Comparison of ENCODE assay signal across 17 mouse cellular contexts in the genomic region with DNA sequence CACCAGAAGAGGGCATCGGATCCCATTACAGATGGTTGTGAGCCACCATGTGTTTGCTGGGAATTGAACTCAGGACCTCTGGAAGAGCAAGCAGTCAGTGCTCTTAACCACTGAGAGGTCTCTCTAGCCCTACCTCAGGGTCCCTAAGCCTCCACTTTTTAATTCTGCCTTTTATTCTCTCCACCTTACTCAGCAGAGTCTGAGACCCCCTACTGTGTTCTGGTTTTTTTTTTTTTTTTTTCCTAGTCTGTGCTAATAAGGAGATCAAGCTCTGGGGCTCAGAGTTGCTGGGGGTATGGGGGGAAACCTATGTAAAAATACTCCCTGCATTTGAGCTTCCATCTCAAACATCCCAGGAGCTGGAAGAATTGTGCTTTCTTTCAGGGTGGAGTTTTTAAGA. TPM values are rescaled to one million over a fixed set of nuclear protein-coding genes. Genes with fewer than 3 reads are reported as not detected.
DNase-seq lines count a peak whose midpoint lies in the region; ATAC-seq and TF ChIP-seq lines count a peak whose summit lies in the region.
"Had no signal": no experiment of that assay in that cellular context is flagged by ENCODE, and none has a peak within 500 bp of the region (broad histone marks: within the 10 kb centered on the region; RNA-seq: fewer than 3 reads in every experiment).

No protein-coding gene starts in this region.

- H3K79me2 ChIP-seq in heart, adult 2 months (replicated peaks; ENCODE audit: control insufficient read depth, insufficient read depth, low read length) = no peaks in the 10 kb centered on the region
- H3K79me2 ChIP-seq in macrophage (ENCODE audit: inconsistent target) = peaks cover 91% of the 10 kb centered on the region

- no peaks in the 10 kb centered on the region for H3K9me3 ChIP-seq in heart, embryonic 12.5 days (replicated peaks)
- H3K9me3 ChIP-seq in kidney, embryonic 15.5 days (replicated peaks) = no peaks in the 10 kb centered on the region
- H3K9me3 ChIP-seq in kidney, embryonic 14.5 days (ENCODE audit: control insufficient read depth, low read length) = no peaks in the 10 kb centered on the region
- H3K9me3 ChIP-seq in E14TG2a.4 (ENCODE audit: low read length) = no peaks in the 10 kb centered on the region
- H3K9me3 ChIP-seq: forebrain, embryonic 15.5 days; hindbrain, embryonic 13.5 days; liver, embryonic 13.5 days had no signal

- no peak for TF ChIP-seq POLR2A in heart, adult 2 months (IDR thresholded peaks at IDR 0.05; ENCODE audit: insufficient read depth, low read depth, low read length)

- H3K27ac ChIP-seq in heart, adult 2 months = peak overlapping the region; percentile 75
- no peak overlapping the region for H3K27ac ChIP-seq in heart, embryonic 12.5 days (ENCODE audit: poor library complexity, severe bottlenecking)
- H3K27ac ChIP-seq in kidney, embryonic 15.5 days = peak overlapping the region; percentile 94
- no peak overlapping the region for H3K27ac ChIP-seq in kidney, embryonic 14.5 days (ENCODE audit: low read depth, low read length)
- peak overlapping the region; percentile 19; the same call in 1 of the 2 replicates for H3K27ac ChIP-seq in macrophage

- no peak for TF ChIP-seq EP300 in heart, adult 2 months (IDR thresholded peaks at IDR 0.05; ENCODE audit: insufficient read depth, low read depth, low read length)

- DNase-seq in heart, adult 2 months = no peak
- DNase-seq in left cerebral cortex, postnatal 36 days (ENCODE audit: low spot score in 2 of 2) = no peak
- DNase-seq in left cerebral cortex, postnatal 14 days (ENCODE audit: low spot score in 2 of 2) = no peak
- DNase-seq: liver, embryonic 13.5 days; spleen, adult 18-20 months had no signal

- ATAC-seq in heart, embryonic 12.5 days (ENCODE audit: insufficient number of reproducible peaks, low FRiP score) = no peak
- ATAC-seq in kidney, embryonic 15.5 days (replicated peaks; ENCODE audit: low FRiP score) = no peak
- ATAC-seq in kidney, embryonic 14.5 days (ENCODE audit: low FRiP score, low TSS enrichment) = no peak

- TF ChIP-seq CTCF in heart, adult 2 months (IDR thresholded peaks at IDR 0.05) = no peak
- TF ChIP-seq CTCF in E14TG2a.4 (conservative IDR thresholded peaks at IDR 0.05; ENCODE audit: low read length) = no peak

- peaks cover 39% of the 10 kb centered on the region for H3K4me1 ChIP-seq in heart, adult 2 months (ENCODE audit: control insufficient read depth, insufficient read depth, low read length)
- peaks cover 89% of the 10 kb centered on the region for H3K4me1 ChIP-seq in heart, embryonic 12.5 days (replicated peaks)
- peaks cover 82% of the 10 kb centered on the region for H3K4me1 ChIP-seq in kidney, embryonic 15.5 days
- H3K4me1 ChIP-seq in kidney, embryonic 14.5 days (ENCODE audit: control insufficient read depth, insufficient read depth, low read length) = peaks cover 62% of the 10 kb centered on the region
- H3K4me1 ChIP-seq in E14TG2a.4 (replicated peaks; ENCODE audit: low read depth, low read length) = peaks cover 92% of the 10 kb centered on the region

- H3K27me3 ChIP-seq in heart, adult 2 months (ENCODE audit: control insufficient read depth, insufficient read depth, low read length) = no peaks in the 10 kb centered on the region
- H3K27me3 ChIP-seq in heart, embryonic 12.5 days (replicated peaks) = no peaks in the 10 kb centered on the region
- no peaks in the 10 kb centered on the region for H3K27me3 ChIP-seq in kidney, embryonic 15.5 days
- no peaks in the 10 kb centered on the region for H3K27me3 ChIP-seq in kidney, embryonic 14.5 days (ENCODE audit: control insufficient read depth, insufficient read depth, low read length)
- no peaks in the 10 kb centered on the region for H3K27me3 ChIP-seq in E14TG2a.4 (ENCODE audit: insufficient read depth, low read length)
- H3K27me3 ChIP-seq: CH12.LX; forebrain, embryonic 15.5 days; hindbrain, embryonic 13.5 days; liver, embryonic 13.5 days; Patski had no signal

- H3K36me3 ChIP-seq in heart, adult 2 months (ENCODE audit: control insufficient read depth, insufficient read depth, low read length) = peaks cover 6% of the 10 kb centered on the region; the same call in 1 of the 2 replicates
- H3K36me3 ChIP-seq in heart, embryonic 12.5 days = peaks cover 42% of the 10 kb centered on the region
- H3K36me3 ChIP-seq in kidney, embryonic 15.5 days = peaks cover 30% of the 10 kb centered on the region
- peaks cover 24% of the 10 kb centered on the region for H3K36me3 ChIP-seq in kidney, embryonic 14.5 days (ENCODE audit: control insufficient read depth, insufficient read depth, low read length)
- H3K36me3 ChIP-seq in E14TG2a.4 (ENCODE audit: insufficient read depth, low read length) (peaks cover 55% of the 10 kb centered on the region), macrophage (ENCODE audit: inconsistent target) (peaks cover 6% of the 10 kb centered on the region; the same call in 1 of the 2 replicates)
- H3K36me3 ChIP-seq: forebrain, embryonic 15.5 days; liver, embryonic 13.5 days had no signal

- no peak overlapping the region for H3K4me3 ChIP-seq in heart, adult 2 months
- H3K4me3 ChIP-seq in heart, embryonic 12.5 days = no peak overlapping the region
- H3K4me3 ChIP-seq in kidney, embryonic 15.5 days (replicated peaks) = no peak overlapping the region
- no peak overlapping the region for H3K4me3 ChIP-seq in kidney, embryonic 14.5 days (ENCODE audit: low read length)
- peak overlapping the region; percentile 49 for H3K4me3 ChIP-seq in E14TG2a.4 (replicated peaks; ENCODE audit: low read length)
- H3K4me3 ChIP-seq in macrophage (ENCODE audit: inconsistent target) = no peak overlapping the region
- H3K4me3 ChIP-seq: forebrain, embryonic 15.5 days; hindbrain, embryonic 13.5 days; liver, embryonic 13.5 days had no signal

- H3K4me2 ChIP-seq in heart, embryonic 12.5 days = no peak overlapping the region
- no peak overlapping the region for H3K4me2 ChIP-seq in kidney, embryonic 15.5 days
- H3K4me2 ChIP-seq in kidney, embryonic 14.5 days (replicated peaks; ENCODE audit: low read depth, low read length) = no peak overlapping the region
- H3K4me2 ChIP-seq: forebrain, embryonic 15.5 days; hindbrain, embryonic 13.5 days; liver, embryonic 13.5 days had no signal

- no peak overlapping the region for H3K9ac ChIP-seq in heart, adult 2 months (ENCODE audit: low read depth, low read length)
- no peak overlapping the region for H3K9ac ChIP-seq in heart, embryonic 12.5 days
- no peak overlapping the region for H3K9ac ChIP-seq in kidney, embryonic 15.5 days
- no peak overlapping the region for H3K9ac ChIP-seq in kidney, embryonic 14.5 days (ENCODE audit: low read depth, low read length)
- H3K9ac ChIP-seq: liver, embryonic 13.5 days had no signal

- intact Hi-C loops in heart, adult 2 months (cut with DNase I) = no loop called here
- intact Hi-C loops in left cerebral cortex, postnatal 36 days (cut with DNase I) = no loop called here
- intact Hi-C loops in left cerebral cortex, postnatal 14 days (cut with DNase I) = no loop called here

- 91% methylated on average over 1 of the region's 1 CpGs for WGBS in heart, adult 2 months
- WGBS in heart, embryonic 12.5 days = 80% methylated on average over 1 of the region's 1 CpGs
- 86% methylated on average over 1 of the region's 1 CpGs for WGBS in kidney, embryonic 15.5 days
- WGBS in kidney, embryonic 14.5 days = 90% methylated on average over 1 of the region's 1 CpGs
- 73% methylated on average over 1 of the region's 1 CpGs for WGBS in macrophage (ENCODE audit: missing documents)

RNA-seq across cellular contexts. Expression of gene Rara, which starts 24.5 kb away (rescaled TPM):
- total RNA-seq in heart, adult 2 months (2021) = 10 to 100 TPM; 10.1 to 12.8 TPM
- polyA plus RNA-seq in heart, adult 2 months (2012; rRNA removed) = 7.1 and 10.9 TPM in 2 replicates
- 33.8 and 35.1 TPM in 2 replicates for polyA plus RNA-seq in heart, embryonic 12.5 days (2016; fragmentation: Nextera tagmentation; extraction: Ambion mirVana)
- 29.3 and 32.1 TPM in 2 replicates for polyA plus RNA-seq in kidney, embryonic 15.5 days (2015; fragmentation: Nextera tagmentation; extraction: Ambion mirVana)
- polyA plus RNA-seq in kidney, embryonic 14.5 days (2014; fragmentation: Nextera tagmentation; extraction: Ambion mirVana) = 27.7 and 36.7 TPM in 2 replicates
- 10 to 100 TPM in 20 of 26 experiments, 1 to 10 TPM in 6; 7.0 to 27.6 (median 17.2) TPM for total RNA-seq in macrophage (2018; cell fraction: chromatin; rRNA removed)
- 10 to 100 TPM in 24 of 26 experiments, 1 to 10 TPM in 2; 7.8 to 33.7 (median 21.0) TPM for total RNA-seq in macrophage (2018; cell fraction: cytosol; rRNA removed)
- 10 to 100 TPM in 24 of 26 experiments, 1 to 10 TPM in 2; 6.3 to 35.2 (median 17.9) TPM for total RNA-seq in macrophage (2018; cell fraction: nucleus; rRNA removed)
- polyA plus RNA-seq in macrophage (2018) = 13.3 to 17.5 TPM (median 13.4 TPM) in 3 replicates
- total RNA-seq in left cerebral cortex, postnatal 36 days (2021) = 10 to 100 TPM; 10.5 to 11.6 TPM
- 10 to 100 TPM; 14.6 to 15.1 TPM for total RNA-seq in left cerebral cortex, postnatal 14 days (2021)

RNA-seq across cellular contexts. Expression of gene Gjd3, which starts 30.7 kb away (rescaled TPM):
- under 1 TPM; 0.27 to 0.31 TPM for total RNA-seq in heart, adult 2 months (2021)
- polyA plus RNA-seq in heart, adult 2 months (2012; rRNA removed) = 0.94 and 1.6 TPM in 2 replicates
- polyA plus RNA-seq in heart, embryonic 12.5 days (2016; fragmentation: Nextera tagmentation; extraction: Ambion mirVana) = 3.5 and 3.9 TPM in 2 replicates
- polyA plus RNA-seq in kidney, embryonic 15.5 days (2015; fragmentation: Nextera tagmentation; extraction: Ambion mirVana) = 0.48 and 0.51 TPM in 2 replicates
- polyA plus RNA-seq in kidney, embryonic 14.5 days (2014; fragmentation: Nextera tagmentation; extraction: Ambion mirVana) = 0.64 TPM in 1 of 2 replicates, not detected in the other
- not detected for total RNA-seq in macrophage (2018; cell fraction: chromatin; rRNA removed)
- not detected for total RNA-seq in macrophage (2018; cell fraction: cytosol; rRNA removed)
- not detected for total RNA-seq in macrophage (2018; cell fraction: nucleus; rRNA removed)
- not detected in 3 replicates for polyA plus RNA-seq in macrophage (2018)
- 1 to 10 TPM; 2.0 TPM for total RNA-seq in left cerebral cortex, postnatal 36 days (2021)
- 1 to 10 TPM; 2.8 to 3.1 TPM for total RNA-seq in left cerebral cortex, postnatal 14 days (2021)
- total RNA-seq: adrenal gland, postnatal 25 days; gastrocnemius, adult 8-10 months had no signal
- polyA plus RNA-seq: intestine, embryonic 16.5 days; liver, embryonic 13.5 days had no signal

RNA-seq across cellular contexts. Expression of gene Cdc6, which starts 44.5 kb away (rescaled TPM):
- total RNA-seq in heart, adult 2 months (2021) = under 1 TPM; 0.13 to 0.32 TPM
- polyA plus RNA-seq in heart, adult 2 months (2012; rRNA removed) = 0.14 and 0.26 TPM in 2 replicates
- polyA plus RNA-seq in heart, embryonic 12.5 days (2016; fragmentation: Nextera tagmentation; extraction: Ambion mirVana) = 27.0 and 27.7 TPM in 2 replicates
- polyA plus RNA-seq in kidney, embryonic 15.5 days (2015; fragmentation: Nextera tagmentation; extraction: Ambion mirVana) = 36.3 and 39.1 TPM in 2 replicates
- polyA plus RNA-seq in kidney, embryonic 14.5 days (2014; fragmentation: Nextera tagmentation; extraction: Ambion mirVana) = 32.5 and 44.1 TPM in 2 replicates
- 1 to 10 TPM in 20 of 26 experiments, under 1 TPM in 6; 0.25 to 5.5 (median 2.3) TPM for total RNA-seq in macrophage (2018; cell fraction: chromatin; rRNA removed)
- 1 to 10 TPM in 22 of 26 experiments, under 1 TPM in 4; 0.57 to 2.4 (median 1.4) TPM for total RNA-seq in macrophage (2018; cell fraction: cytosol; rRNA removed)
- total RNA-seq in macrophage (2018; cell fraction: nucleus; rRNA removed) = 10 to 100 TPM in 1 of 26 experiments, 1 to 10 TPM in 23, under 1 TPM in 2; 0.58 to 22.6 (median 1.7) TPM
- 0.70 to 13.4 TPM (median 2.2 TPM) in 3 replicates for polyA plus RNA-seq in macrophage (2018)
- total RNA-seq in left cerebral cortex, postnatal 36 days (2021) = under 1 TPM; 0.39 to 0.47 TPM
- total RNA-seq in left cerebral cortex, postnatal 14 days (2021) = under 1 TPM; 0.47 to 0.57 TPM

Comparison
In these comparisons a context has a peak if more than half of its experiments do, and no peak if none do; other contexts are left out.
1. H3K27ac ChIP-seq: peak in heart, adult 2 months (single experiment), kidney, embryonic 15.5 days (single experiment) and macrophage (single experiment); none in heart, embryonic 12.5 days (single experiment) and kidney, embryonic 14.5 days (single experiment).